Mouse (Mus musculus): ENCODE data around the gene Bicc1.

- TF ChIP-seq CTCF (IDR thresholded peaks at IDR 0.05; ENCODE audit: low read depth, low read length) (no peak), POLR2A (IDR thresholded peaks at IDR 0.05; ENCODE audit: insufficient read depth, low read length) (no peak)
Observed at GRCm38 (mm10) chr10:71123395-71123794, 36.1 kb downstream of the Bicc1 start.
